Mouse (Mus musculus) hindbrain, embryonic 12.5 days (tissue): Measurements from ENCODE around the gene Bex3. TPM values are rescaled to one million over a fixed set of nuclear protein-coding genes. Genes with fewer than 3 reads are reported as not detected.

Experiments
- polyA plus RNA-seq: library from polyadenylated mRNA; unstranded; fragments of >200 nt; fragmentation: Nextera tagmentation; extraction: Ambion mirVana; gene quantifications from 2 replicates; pipeline ENCODE4 v1.2.1, GENCODE M21; 2016

Gene Bex3
- polyA plus RNA-seq, 1 experiment from 2014 or later = 656 TPM

Other genes with a start within 250 kb of the Bex3 start
- 55.4 and 61.5 TPM in 2 replicates for gene Arxes1, start 236.9 kb upstream of the Bex3 start, polyA plus RNA-seq
- gene Bex2, start 202.0 kb upstream of the Bex3 start, polyA plus RNA-seq = 351 and 371 TPM in 2 replicates
- gene Nxf3, start 185.0 kb upstream of the Bex3 start, polyA plus RNA-seq = not detected in 2 replicates
- 71.4 and 77.7 TPM in 2 replicates for gene Bex4, start 131.3 kb upstream of the Bex3 start, polyA plus RNA-seq
- 168 and 189 TPM in 2 replicates for gene Tceal8, start 97.9 kb upstream of the Bex3 start, polyA plus RNA-seq
- gene Tceal5, start 66.4 kb upstream of the Bex3 start, polyA plus RNA-seq = 13.9 and 16.1 TPM in 2 replicates
- gene Tceal7, start 55.5 kb upstream of the Bex3 start, polyA plus RNA-seq = 2.1 and 7.2 TPM in 2 replicates
- gene Bex1, start 54.7 kb upstream of the Bex3 start, polyA plus RNA-seq = 100 TPM in 2 replicates
- gene Tceal9, start 25.2 kb upstream of the Bex3 start, polyA plus RNA-seq = 411 and 443 TPM in 2 replicates
- gene Kir3dl1, start 247.7 kb downstream of the Bex3 start, polyA plus RNA-seq = not detected in 2 replicates